Mouse (Mus musculus): Measurements from ENCODE around the gene Mrpl51. TPM values are rescaled to one million over a fixed set of nuclear protein-coding genes. Genes with fewer than 3 reads are reported as not detected.

The Mrpl51 gene
- total RNA-seq, 1 experiment from 2014 or later = 222 TPM

GRCm38 (mm10) chr6:125192016-125192714, 564 bp downstream of the Mrpl51 start:
- DNase-seq = peak; percentile 96

- DNase-seq = no peak
Measured at GRCm38 (mm10) chr6:125192841-125193240, 1.2 kb downstream of the Mrpl51 start.

GRCm38 (mm10) chr6:125193390-125193789, 1.8 kb downstream of the Mrpl51 start:
- no peak for DNase-seq

- no peak for DNase-seq
Measured at GRCm38 (mm10) chr6:125195541-125196075, 4.0 kb downstream of the Mrpl51 start.

GRCm38 (mm10) chr6:125196301-125196700, 4.7 kb downstream of the Mrpl51 start:
- no peak for DNase-seq

GRCm38 (mm10) chr6:125197166-125197565, 5.6 kb downstream of the Mrpl51 start:
- DNase-seq = no peak

- no peak for DNase-seq
Measured at GRCm38 (mm10) chr6:125210436-125210835, 18.8 kb downstream of the Mrpl51 start.

- peak; percentile 51 for DNase-seq
Measured at GRCm38 (mm10) chr6:125212621-125213020, 21.0 kb downstream of the Mrpl51 start.

GRCm38 (mm10) chr6:125213129-125213528, 21.5 kb downstream of the Mrpl51 start:
- no peak for DNase-seq

GRCm38 (mm10) chr6:125213715-125214114, 22.1 kb downstream of the Mrpl51 start:
- DNase-seq = no peak

GRCm38 (mm10) chr6:125215148-125215954, 23.8 kb downstream of the Mrpl51 start, which contains the start of gene Vamp1:
Gene Vamp1 (plus strand): TSS chr6:125215551.
- DNase-seq = peak; percentile 96

- DNase-seq = peak; percentile 67
Measured at GRCm38 (mm10) chr6:125216898-125217297, 25.3 kb downstream of the Mrpl51 start.

GRCm38 (mm10) chr6:125217899-125218298, 26.3 kb downstream of the Mrpl51 start:
- no peak for DNase-seq

GRCm38 (mm10) chr6:125218963-125219362, 27.4 kb downstream of the Mrpl51 start:
- peak; percentile 72 for DNase-seq

GRCm38 (mm10) chr6:125221115-125221745, 29.6 kb downstream of the Mrpl51 start:
- DNase-seq = no peak

GRCm38 (mm10) chr6:125222146-125222545, 30.5 kb downstream of the Mrpl51 start:
- peak; percentile 34 for DNase-seq

GRCm38 (mm10) chr6:125222577-125222976, 31.0 kb downstream of the Mrpl51 start:
- no peak for DNase-seq

- DNase-seq = no peak
Measured at GRCm38 (mm10) chr6:125225518-125226115, 34.0 kb downstream of the Mrpl51 start.

GRCm38 (mm10) chr6:125230571-125230970, 39.0 kb downstream of the Mrpl51 start:
- DNase-seq = no peak

GRCm38 (mm10) chr6:125231117-125232044, 39.8 kb downstream of the Mrpl51 start, which contains the start of gene Tapbpl:
Gene Tapbpl (minus strand): TSS chr6:125231860.
- DNase-seq = peak; percentile 81

GRCm38 (mm10) chr6:125232045-125232437, 40.4 kb downstream of the Mrpl51 start:
- DNase-seq = no peak

All from adrenal gland, postnatal 14 days (tissue).